In genomic region chr7:80261372-80261990, GRCm38 (mm10) we compare ENCODE assay signal across 7 mouse cellular contexts. TPM values are rescaled to one million over a fixed set of nuclear protein-coding genes. Genes with fewer than 3 reads are reported as not detected.
DNase-seq lines count a peak whose midpoint lies in the region; ATAC-seq and TF ChIP-seq lines count a peak whose summit lies in the region.

No protein-coding gene starts in this region.

- WGBS in liver, embryonic 12.5 days (ENCODE audit: insufficient replicate concordance): under 1% methylated on average over 32 of the region's 32 CpGs
- under 1% methylated on average over 32 of the region's 32 CpGs for WGBS in small intestine, adult 2 months

- no peak for TF ChIP-seq CTCF in small intestine, adult 2 months (IDR thresholded peaks at IDR 0.05; ENCODE audit: extremely low read depth, insufficient read length, insufficient replicate concordance, low read depth, low read length)

- H3K9me3 ChIP-seq in megakaryocyte, embryonic 14.5 days: no peaks in the 10 kb centered on the region
- no peaks in the 10 kb centered on the region for H3K9me3 ChIP-seq in liver, embryonic 12.5 days (replicated peaks)

- peak overlapping the region; percentile 61 for H3K27ac ChIP-seq in brown adipose tissue, adult 24 weeks (replicated peaks; ENCODE audit: low read depth, low read length)
- H3K27ac ChIP-seq in liver, embryonic 12.5 days: peak overlapping the region; percentile 88
- peak overlapping the region; percentile 31 for H3K27ac ChIP-seq in small intestine, adult 2 months (ENCODE audit: insufficient read depth, low read depth, low read length)

- peak overlapping the region; percentile 97 for H3K4me3 ChIP-seq in megakaryocyte, embryonic 14.5 days (replicated peaks)
- peak overlapping the region; percentile 69 for H3K4me3 ChIP-seq in brown adipose tissue, adult 24 weeks (ENCODE audit: insufficient read depth, low read depth, low read length)
- peak overlapping the region; percentile 76 for H3K4me3 ChIP-seq in liver, embryonic 12.5 days
- peak overlapping the region; percentile 88 for H3K4me3 ChIP-seq in small intestine, adult 2 months (ENCODE audit: low read depth, low read length)

- peak; percentile 28 for DNase-seq in forelimb bud, embryonic 11.5 days (ENCODE audit: low read depth, low spot score)
- no peak for DNase-seq in adrenal gland, adult 8-10 months

- peaks cover 40% of the 10 kb centered on the region for H3K36me3 ChIP-seq in megakaryocyte, embryonic 14.5 days (replicated peaks; ENCODE audit: low read length)
- peaks cover 35% of the 10 kb centered on the region for H3K36me3 ChIP-seq in liver, embryonic 12.5 days
- peaks cover 18% of the 10 kb centered on the region for H3K36me3 ChIP-seq in small intestine, adult 2 months (ENCODE audit: control insufficient read depth, insufficient read depth, low read length)

- H3K9ac ChIP-seq in liver, embryonic 12.5 days: peak overlapping the region; percentile 82

- H3K4me2 ChIP-seq in liver, embryonic 12.5 days: peak overlapping the region; percentile 85

- TF ChIP-seq POLR2A in small intestine, adult 2 months (IDR thresholded peaks at IDR 0.05; ENCODE audit: low read depth, low read length): no peak

- peaks cover 38% of the 10 kb centered on the region for H3K4me1 ChIP-seq in megakaryocyte, embryonic 14.5 days
- 0 out of 2 replicates have a peak, but pooled peaks cover 7% of the 10 kb centered on the region for H3K4me1 ChIP-seq in brown adipose tissue, adult 24 weeks (ENCODE audit: control insufficient read depth, insufficient read depth, insufficient read length, low read length)
- H3K4me1 ChIP-seq in liver, embryonic 12.5 days: peaks cover 31% of the 10 kb centered on the region
- peaks cover 2% of the 10 kb centered on the region; the same call in 1 of the 2 replicates for H3K4me1 ChIP-seq in small intestine, adult 2 months (ENCODE audit: control insufficient read depth, insufficient read depth, insufficient read length, low read length)

- H3K27me3 ChIP-seq in megakaryocyte, embryonic 14.5 days (replicated peaks): no peaks in the 10 kb centered on the region
- H3K27me3 ChIP-seq in liver, embryonic 12.5 days (replicated peaks): peaks cover 9% of the 10 kb centered on the region
- no peaks in the 10 kb centered on the region for H3K27me3 ChIP-seq in small intestine, adult 2 months (ENCODE audit: control insufficient read depth, insufficient read depth, low read length)

- no peak; the same call in none of the 2 replicates for ATAC-seq in megakaryocyte, adult 5-6 weeks (ENCODE audit: poor library complexity, severe bottlenecking)
- peak; percentile 71 for ATAC-seq in liver, embryonic 12.5 days

RNA-seq across cellular contexts. Expression of gene Ngrn, which starts 0.5 kb away (rescaled TPM):
- polyA plus RNA-seq in megakaryocyte, embryonic 14.5 days (2012; ENCODE audit: insufficient read depth, low replicate concordance): 3.8 and 39.8 TPM in 2 replicates
- 24.8 and 28.1 TPM in 2 replicates for total RNA-seq in megakaryocyte, adult 5-6 weeks (2015)
- 21.4 and 21.8 TPM in 2 replicates for total RNA-seq in megakaryocyte, adult 5-6 weeks (2017)
- 26.1 and 27.5 TPM in 2 replicates for polyA plus RNA-seq in brown adipose tissue, adult 24 weeks (2012; ENCODE audit: insufficient read depth, insufficient read length, missing spikeins)
- 42.0 and 45.6 TPM in 2 replicates for polyA plus RNA-seq in liver, embryonic 12.5 days (2016; fragmentation: Nextera tagmentation; extraction: Ambion mirVana)
- polyA plus RNA-seq in small intestine, adult 2 months (2012; rRNA removed): 8.9 and 12.3 TPM in 2 replicates
- total RNA-seq in adrenal gland, adult 8-10 months (2022): 10 to 100 TPM; 54.9 to 59.1 (median 57.7) TPM

RNA-seq across cellular contexts. Expression of gene Vps33b, which starts 8.0 kb away (rescaled TPM):
- 1.8 and 5.0 TPM in 2 replicates for polyA plus RNA-seq in megakaryocyte, embryonic 14.5 days (2012; ENCODE audit: insufficient read depth, low replicate concordance)
- total RNA-seq in megakaryocyte, adult 5-6 weeks (2015): 15.1 and 31.9 TPM in 2 replicates
- total RNA-seq in megakaryocyte, adult 5-6 weeks (2017): 23.1 and 29.8 TPM in 2 replicates
- polyA plus RNA-seq in brown adipose tissue, adult 24 weeks (2012; ENCODE audit: insufficient read depth, insufficient read length, missing spikeins): 4.1 and 6.4 TPM in 2 replicates
- 9.0 and 11.4 TPM in 2 replicates for polyA plus RNA-seq in liver, embryonic 12.5 days (2016; fragmentation: Nextera tagmentation; extraction: Ambion mirVana)
- 8.8 and 17.8 TPM in 2 replicates for polyA plus RNA-seq in small intestine, adult 2 months (2012; rRNA removed)
- total RNA-seq in adrenal gland, adult 8-10 months (2022): 10 to 100 TPM; 21.3 to 31.9 (median 28.8) TPM

RNA-seq across cellular contexts. Expression of gene Ttll13, which starts 15.3 kb away (rescaled TPM):
- polyA plus RNA-seq in megakaryocyte, embryonic 14.5 days (2012; ENCODE audit: insufficient read depth, low replicate concordance): 0.11 TPM in 1 of 2 replicates, not detected in the other
- total RNA-seq in megakaryocyte, adult 5-6 weeks (2015): 0.07 TPM in 1 of 2 replicates, not detected in the other
- 0.12 TPM in 1 of 2 replicates, not detected in the other for total RNA-seq in megakaryocyte, adult 5-6 weeks (2017)
- not detected in 2 replicates for polyA plus RNA-seq in brown adipose tissue, adult 24 weeks (2012; ENCODE audit: insufficient read depth, insufficient read length, missing spikeins)
- polyA plus RNA-seq in liver, embryonic 12.5 days (2016; fragmentation: Nextera tagmentation; extraction: Ambion mirVana): 0.61 and 1.0 TPM in 2 replicates
- 0.05 and 0.08 TPM in 2 replicates for polyA plus RNA-seq in small intestine, adult 2 months (2012; rRNA removed)
- 1 to 10 TPM; 1.7 to 2.2 (median 1.9) TPM for total RNA-seq in adrenal gland, adult 8-10 months (2022)

RNA-seq across cellular contexts. Expression of gene Gdpgp1, which starts 28.8 kb away (rescaled TPM):
- 1.6 and 7.0 TPM in 2 replicates for polyA plus RNA-seq in megakaryocyte, embryonic 14.5 days (2012; ENCODE audit: insufficient read depth, low replicate concordance)
- total RNA-seq in megakaryocyte, adult 5-6 weeks (2015): 5.2 and 5.4 TPM in 2 replicates
- total RNA-seq in megakaryocyte, adult 5-6 weeks (2017): 1.9 and 2.7 TPM in 2 replicates
- 0.71 and 2.9 TPM in 2 replicates for polyA plus RNA-seq in brown adipose tissue, adult 24 weeks (2012; ENCODE audit: insufficient read depth, insufficient read length, missing spikeins)
- 3.9 and 4.4 TPM in 2 replicates for polyA plus RNA-seq in liver, embryonic 12.5 days (2016; fragmentation: Nextera tagmentation; extraction: Ambion mirVana)
- 2.3 and 3.2 TPM in 2 replicates for polyA plus RNA-seq in small intestine, adult 2 months (2012; rRNA removed)
- 1 to 10 TPM; 4.2 to 6.1 (median 5.3) TPM for total RNA-seq in adrenal gland, adult 8-10 months (2022)

RNA-seq across cellular contexts. Expression of gene Cib1, which starts 28.9 kb away (rescaled TPM):
- 42.4 and 54.0 TPM in 2 replicates for polyA plus RNA-seq in megakaryocyte, embryonic 14.5 days (2012; ENCODE audit: insufficient read depth, low replicate concordance)
- total RNA-seq in megakaryocyte, adult 5-6 weeks (2015): 107 and 134 TPM in 2 replicates
- total RNA-seq in megakaryocyte, adult 5-6 weeks (2017): 86.5 and 98.1 TPM in 2 replicates
- polyA plus RNA-seq in brown adipose tissue, adult 24 weeks (2012; ENCODE audit: insufficient read depth, insufficient read length, missing spikeins): 56.7 and 63.4 TPM in 2 replicates
- 97.5 and 99.2 TPM in 2 replicates for polyA plus RNA-seq in liver, embryonic 12.5 days (2016; fragmentation: Nextera tagmentation; extraction: Ambion mirVana)
- 318 and 530 TPM in 2 replicates for polyA plus RNA-seq in small intestine, adult 2 months (2012; rRNA removed)
- total RNA-seq in adrenal gland, adult 8-10 months (2022): 100 to 1,000 TPM in 1 of 4 experiments, 10 to 100 TPM in 3; 64.7 to 105 (median 85.9) TPM

Comparison
In these comparisons a context has a peak if more than half of its experiments do, and no peak if none do; other contexts are left out.
1. H3K27ac ChIP-seq: peak in every context shown above with its lines; median percentile 88 in liver, embryonic 12.5 days; 61 in brown adipose tissue, adult 24 weeks; 31 in small intestine, adult 2 months.